Mouse (Mus musculus): Measurements from ENCODE around the gene Adgrv1.

Adgrv1 gene

GRCm38 (mm10) chr13:81407881-81408460, 225.0 kb downstream of the Adgrv1 start:
- DNase-seq: no peak

- DNase-seq: peak in 1 of 2 experiments; percentile 7
Measured at GRCm38 (mm10) chr13:81402826-81403225, 230.1 kb downstream of the Adgrv1 start.

- no peak for DNase-seq
Measured at GRCm38 (mm10) chr13:81402191-81402590, 230.8 kb downstream of the Adgrv1 start.

GRCm38 (mm10) chr13:81401742-81402141, 231.2 kb downstream of the Adgrv1 start:
- no peak for DNase-seq

- DNase-seq: peak; percentile 55 to 65
Measured at GRCm38 (mm10) chr13:81385597-81386362, 247.2 kb downstream of the Adgrv1 start.

- no peak for DNase-seq
Measured at GRCm38 (mm10) chr13:81381835-81382234, 251.1 kb downstream of the Adgrv1 start.

- DNase-seq: no peak
Measured at GRCm38 (mm10) chr13:81370801-81371456, 262.0 kb downstream of the Adgrv1 start.

- DNase-seq: no peak
Measured at GRCm38 (mm10) chr13:81370196-81370595, 262.8 kb downstream of the Adgrv1 start.

GRCm38 (mm10) chr13:81369564-81369963, 263.4 kb downstream of the Adgrv1 start:
- no peak for DNase-seq

GRCm38 (mm10) chr13:81368987-81369386, 264.0 kb downstream of the Adgrv1 start:
- DNase-seq: peak in 1 of 2 experiments; percentile 15

- DNase-seq: peak in 1 of 2 experiments; percentile 10
Measured at GRCm38 (mm10) chr13:81367681-81368376, 265.1 kb downstream of the Adgrv1 start.

GRCm38 (mm10) chr13:81360338-81360737, 272.6 kb downstream of the Adgrv1 start:
- no peak for DNase-seq

- DNase-seq: no peak
Measured at GRCm38 (mm10) chr13:81358766-81359165, 274.2 kb downstream of the Adgrv1 start.

GRCm38 (mm10) chr13:81358365-81358764, 274.6 kb downstream of the Adgrv1 start:
- no peak for DNase-seq

- no peak for DNase-seq
Measured at GRCm38 (mm10) chr13:81357215-81357614, 275.7 kb downstream of the Adgrv1 start.

- DNase-seq: no peak
Measured at GRCm38 (mm10) chr13:81354587-81354986, 278.4 kb downstream of the Adgrv1 start.

- peak; percentile 63 to 72 for DNase-seq
Measured at GRCm38 (mm10) chr13:81352296-81352695, 280.7 kb downstream of the Adgrv1 start.

- peak; percentile 53 to 66 for DNase-seq
Measured at GRCm38 (mm10) chr13:81351462-81352155, 281.3 kb downstream of the Adgrv1 start.

GRCm38 (mm10) chr13:81347261-81347980, 285.5 kb downstream of the Adgrv1 start:
- DNase-seq: no peak

- DNase-seq: no peak
Measured at GRCm38 (mm10) chr13:81342987-81343596, 289.9 kb downstream of the Adgrv1 start.

- no peak for DNase-seq
Measured at GRCm38 (mm10) chr13:81335241-81335640, 297.7 kb downstream of the Adgrv1 start.
